Comparison of ENCODE assay signal across 17 mouse cellular contexts in genomic region chr1:56346638-56347037, GRCm38 (mm10).
"Had no signal": no experiment of that assay in that cellular context is flagged by ENCODE, and none has a peak within 500 bp of the region (broad histone marks: within the 10 kb centered on the region; RNA-seq: fewer than 3 reads in every experiment).

No protein-coding gene starts in this region.

- DNase-seq: kidney, postnatal 10 days; layer of hippocampus, postnatal 36 days; liver, embryonic 13.5 days; lung, postnatal 14 days; retina, postnatal 1 day; right cerebral cortex, postnatal 25 days; spleen, adult 18-20 months; thymus, postnatal 36 days had no signal

- H3K9ac ChIP-seq: liver, embryonic 13.5 days; midbrain, embryonic 13.5 days; neural tube, embryonic 13.5 days; stomach, embryonic 15.5 days had no signal

- H3K4me2 ChIP-seq: liver, embryonic 13.5 days; midbrain, embryonic 13.5 days; neural tube, embryonic 13.5 days; stomach, embryonic 15.5 days had no signal

- H3K27ac ChIP-seq: left cerebral cortex, adult 2 months; liver, embryonic 13.5 days; midbrain, embryonic 10.5 days; midbrain, embryonic 13.5 days; neural tube, embryonic 13.5 days; stomach, embryonic 15.5 days had no signal

- H3K36me3 ChIP-seq: liver, embryonic 13.5 days; midbrain, embryonic 10.5 days; midbrain, embryonic 13.5 days; neural tube, embryonic 13.5 days; stomach, embryonic 15.5 days had no signal

- ATAC-seq: intestine, postnatal 0 days; midbrain, embryonic 13.5 days; midbrain, embryonic 16.5 days had no signal

- H3K9me3 ChIP-seq: liver, embryonic 13.5 days; midbrain, embryonic 10.5 days; midbrain, embryonic 13.5 days; neural tube, embryonic 13.5 days; stomach, embryonic 15.5 days had no signal

- H3K4me1 ChIP-seq: liver, embryonic 13.5 days; megakaryocyte, embryonic 14.5 days; midbrain, embryonic 10.5 days; midbrain, embryonic 13.5 days; neural tube, embryonic 13.5 days; stomach, embryonic 15.5 days had no signal

- H3K27me3 ChIP-seq: liver, embryonic 13.5 days; megakaryocyte, embryonic 14.5 days; midbrain, embryonic 13.5 days; neural tube, embryonic 13.5 days; stomach, embryonic 15.5 days had no signal

- H3K4me3 ChIP-seq: left cerebral cortex, adult 2 months; liver, embryonic 13.5 days; megakaryocyte, embryonic 14.5 days; midbrain, embryonic 10.5 days; midbrain, embryonic 13.5 days; myocyte; neural tube, embryonic 13.5 days; stomach, embryonic 15.5 days had no signal
